Mouse (Mus musculus) forebrain, embryonic 15.5 days (tissue): ENCODE data around the gene Tram2. TPM values are rescaled to one million over a fixed set of nuclear protein-coding genes. Genes with fewer than 3 reads are reported as not detected.

Experiments used
- ATAC-seq: fragments of 200-750 bp; cut with Nextera tagmentation; replicated peaks from 2 replicates; pipeline ENCODE4 v1.8.0; 2017; ENCODE audit warnings: mild to moderate bottlenecking, moderate TSS enrichment, moderate library complexity
- H3K27ac ChIP-seq: fragments of 300-500 bp; sonication (generic); replicated peaks from 2 replicates; pipeline ENCODE4 v1.5.1; 2015; ENCODE audit warnings: mild to moderate bottlenecking, inconsistent platforms
- H3K27me3 ChIP-seq: fragments of 300-500 bp; sonication (generic); 2 replicates; pipeline ENCODE4 v1.6.1; 2015; ENCODE audit warnings: inconsistent platforms
- H3K36me3 ChIP-seq: fragments of 300-500 bp; sonication (generic); 2 replicates; pipeline ENCODE4 v1.6.1; 2015; ENCODE audit warnings: mild to moderate bottlenecking, inconsistent platforms
- H3K4me1 ChIP-seq: fragments of 300-500 bp; sonication (generic); 2 replicates; pipeline ENCODE4 v1.6.1; 2015; ENCODE audit warnings: inconsistent platforms
- H3K4me2 ChIP-seq: fragments of 300-500 bp; sonication (generic); replicated peaks from 2 replicates; pipeline ENCODE4 v1.6.1; 2015; ENCODE audit warnings: mild to moderate bottlenecking, inconsistent platforms
- H3K4me3 ChIP-seq: fragments of 300-500 bp; sonication (generic); 2 replicates; pipeline ENCODE4 v1.5.1; 2015; ENCODE audit warnings: mild to moderate bottlenecking, inconsistent platforms
- H3K9ac ChIP-seq: fragments of 300-500 bp; sonication (generic); replicated peaks from 2 replicates; pipeline ENCODE4 v1.6.1; 2015; ENCODE audit warnings: mild to moderate bottlenecking, inconsistent platforms
- H3K9me3 ChIP-seq: fragments of 300-500 bp; sonication (generic); 2 replicates; pipeline ENCODE4 v1.6.1; 2016; ENCODE audit warnings: inconsistent platforms
- WGBS: fragments of 180-500 bp; shearing (Covaris S2); methylation state at CpG from one replicate; pipeline ENCODE4 v1.1.7; 2015; ENCODE audit warnings: mixed read lengths; 5-methylcytosine and 5-hydroxymethylcytosine counted together
- polyA plus RNA-seq: library from polyadenylated mRNA; unstranded; fragments of >200 nt; fragmentation: Nextera tagmentation; extraction: Ambion mirVana; gene quantifications from 2 replicates; pipeline ENCODE4 v1.2.1, GENCODE M21; 2015

The Tram2 gene
- polyA plus RNA-seq, 1 experiment from 2014 or later: 1.8 TPM

- peaks cover 7% of the 10 kb centered on the region for H3K4me1 ChIP-seq
- H3K9me3 ChIP-seq: no peaks in the 10 kb centered on the region
- H3K27ac ChIP-seq: no peak overlapping the region
- no peaks in the 10 kb centered on the region for H3K36me3 ChIP-seq
- WGBS: 68% methylated on average over 14 of the region's 14 CpGs
- peak; percentile 77 for ATAC-seq
- no peak overlapping the region for H3K4me3 ChIP-seq
- no peaks in the 10 kb centered on the region for H3K27me3 ChIP-seq
- no peak overlapping the region for H3K4me2 ChIP-seq
- H3K9ac ChIP-seq: no peak overlapping the region
Measured at GRCm38 (mm10) chr1:21002246-21003142, 76.5 kb downstream of the Tram2 start.

- WGBS: 57% methylated on average over 13 of the region's 13 CpGs
- H3K27me3 ChIP-seq: no peaks in the 10 kb centered on the region
- no peaks in the 10 kb centered on the region for H3K36me3 ChIP-seq
- H3K4me2 ChIP-seq: no peak overlapping the region
- ATAC-seq: no peak
- H3K4me3 ChIP-seq: no peak overlapping the region
- H3K4me1 ChIP-seq: peaks cover 11% of the 10 kb centered on the region
- no peak overlapping the region for H3K27ac ChIP-seq
- no peaks in the 10 kb centered on the region for H3K9me3 ChIP-seq
- H3K9ac ChIP-seq: no peak overlapping the region
Measured at GRCm38 (mm10) chr1:20997881-20998389, 81.1 kb downstream of the Tram2 start.

DNA sequence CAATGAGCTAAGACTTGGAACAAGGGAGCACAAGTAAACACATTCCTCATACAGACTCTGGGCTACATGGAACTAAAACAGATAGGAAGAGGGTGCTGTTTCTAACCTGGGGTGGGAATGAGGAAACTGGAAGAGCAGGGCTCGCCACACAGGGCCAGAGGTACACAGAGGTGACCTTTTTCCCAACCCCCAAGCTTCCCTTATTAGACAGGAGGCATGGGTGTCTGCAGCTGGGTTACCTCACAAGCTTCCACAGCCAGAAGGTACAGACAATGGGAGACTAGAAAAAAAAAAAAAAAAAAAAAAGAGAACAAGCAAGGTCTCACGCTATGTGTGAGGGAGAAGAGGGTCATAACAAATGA, 81.7 kb downstream of the Tram2 start:
- Histone ChIP-seq H3K9ac (no peak overlapping the region), H3K9me3 (no peaks in the 10 kb centered on the region), H3K4me1 (0 out of 2 replicates have a peak, but pooled peaks cover 6% of the 10 kb centered on the region), H3K4me3 (no peak overlapping the region), H3K27me3 (no peaks in the 10 kb centered on the region), H3K4me2 (no peak overlapping the region), H3K27ac (no peak overlapping the region), H3K36me3 (no peaks in the 10 kb centered on the region)
- WGBS: 72% methylated on average over 2 of the region's 2 CpGs
- ATAC-seq: no peak

DNA sequence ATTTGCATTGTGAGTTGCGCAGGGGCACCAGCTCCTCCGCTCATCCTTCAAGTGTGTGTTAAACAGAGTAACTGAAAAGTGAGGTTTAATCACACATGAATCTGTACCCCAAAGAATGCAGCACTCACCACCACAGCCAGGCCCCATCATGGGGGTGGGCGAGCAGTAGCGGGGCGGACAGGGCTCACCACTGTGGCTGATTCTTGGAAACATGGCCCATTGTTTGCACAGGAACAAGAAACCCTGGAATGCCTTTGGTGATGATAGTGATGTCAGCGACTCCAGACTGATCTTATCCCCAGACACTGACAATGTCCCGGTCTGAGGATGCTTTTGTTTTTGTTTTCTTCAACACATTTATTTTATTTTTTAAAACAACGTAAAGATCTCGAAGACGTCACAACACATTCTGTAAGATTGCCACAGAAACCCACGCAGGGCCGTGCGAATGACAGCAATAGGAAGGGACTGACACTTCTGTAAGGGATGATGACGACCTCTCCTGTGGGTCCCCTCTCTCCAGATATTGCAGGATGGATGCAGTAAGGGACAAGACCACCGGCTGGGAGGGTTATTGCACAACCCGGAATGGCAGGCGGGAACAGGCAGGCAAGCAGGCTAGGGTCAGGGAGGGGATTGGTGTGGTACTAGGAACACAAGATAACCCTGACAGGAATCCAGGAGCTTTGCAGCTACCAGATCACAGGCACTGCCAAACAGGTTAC, 82.3 kb downstream of the Tram2 start:
- no peak overlapping the region for H3K27ac ChIP-seq
- H3K9me3 ChIP-seq: no peaks in the 10 kb centered on the region
- ATAC-seq: no peak
- 67% methylated on average over 17 of the region's 17 CpGs for WGBS
- H3K4me2 ChIP-seq: no peak overlapping the region
- H3K9ac ChIP-seq: no peak overlapping the region
- no peak overlapping the region for H3K4me3 ChIP-seq
- H3K36me3 ChIP-seq: no peaks in the 10 kb centered on the region
- H3K27me3 ChIP-seq: no peaks in the 10 kb centered on the region
- H3K4me1 ChIP-seq: 0 out of 2 replicates have a peak, but pooled peaks cover 6% of the 10 kb centered on the region

- Histone ChIP-seq H3K27ac (no peak overlapping the region), H3K36me3 (no peaks in the 10 kb centered on the region), H3K4me1 (0 out of 2 replicates have a peak, but pooled peaks cover 6% of the 10 kb centered on the region), H3K9ac (no peak overlapping the region), H3K4me2 (no peak overlapping the region), H3K4me3 (no peak overlapping the region), H3K27me3 (no peaks in the 10 kb centered on the region), H3K9me3 (no peaks in the 10 kb centered on the region)
- peak; percentile 78 for ATAC-seq
- 42% methylated on average over 7 of the region's 7 CpGs for WGBS
Measured at GRCm38 (mm10) chr1:20995331-20995986, 83.6 kb downstream of the Tram2 start.

- H3K36me3 ChIP-seq: no peaks in the 10 kb centered on the region
- H3K4me1 ChIP-seq: 0 out of 2 replicates have a peak, but pooled peaks cover 6% of the 10 kb centered on the region
- WGBS: 95% methylated on average over 5 of the region's 5 CpGs
Measured at GRCm38 (mm10) chr1:20994338-20994737, 84.7 kb downstream of the Tram2 start.

GRCm38 (mm10) chr1:20993690-20994089, 85.3 kb downstream of the Tram2 start:
- H3K4me3 ChIP-seq: no peak overlapping the region
- 76% methylated on average over 3 of the region's 3 CpGs for WGBS
- no peak overlapping the region for H3K9ac ChIP-seq
- H3K27ac ChIP-seq: no peak overlapping the region
- no peaks in the 10 kb centered on the region for H3K27me3 ChIP-seq
- no peaks in the 10 kb centered on the region for H3K9me3 ChIP-seq
- H3K4me1 ChIP-seq: 0 out of 2 replicates have a peak, but pooled peaks cover 6% of the 10 kb centered on the region
- no peak overlapping the region for H3K4me2 ChIP-seq
- ATAC-seq: no peak
- H3K36me3 ChIP-seq: no peaks in the 10 kb centered on the region

More at GRCm38 (mm10) chr1:20994338-20994737, 84.7 kb downstream of the Tram2 start:
- Histone ChIP-seq H3K27ac (no peak overlapping the region), H3K27me3 (no peaks in the 10 kb centered on the region), H3K4me3 (no peak overlapping the region), H3K4me2 (no peak overlapping the region), H3K9me3 (no peaks in the 10 kb centered on the region), H3K9ac (no peak overlapping the region)
- no peak for ATAC-seq

GRCm38 (mm10) chr1:20989461-20990083, 89.5 kb downstream of the Tram2 start:
- H3K36me3 ChIP-seq: no peaks in the 10 kb centered on the region
- H3K4me3 ChIP-seq: no peak overlapping the region
- no peak for ATAC-seq
- 93% methylated on average over 11 of the region's 11 CpGs for WGBS
- no peak overlapping the region for H3K9ac ChIP-seq
- H3K4me2 ChIP-seq: no peak overlapping the region
- no peaks in the 10 kb centered on the region for H3K4me1 ChIP-seq
- no peaks in the 10 kb centered on the region for H3K9me3 ChIP-seq
- no peak overlapping the region for H3K27ac ChIP-seq
- H3K27me3 ChIP-seq: no peaks in the 10 kb centered on the region

DNA sequence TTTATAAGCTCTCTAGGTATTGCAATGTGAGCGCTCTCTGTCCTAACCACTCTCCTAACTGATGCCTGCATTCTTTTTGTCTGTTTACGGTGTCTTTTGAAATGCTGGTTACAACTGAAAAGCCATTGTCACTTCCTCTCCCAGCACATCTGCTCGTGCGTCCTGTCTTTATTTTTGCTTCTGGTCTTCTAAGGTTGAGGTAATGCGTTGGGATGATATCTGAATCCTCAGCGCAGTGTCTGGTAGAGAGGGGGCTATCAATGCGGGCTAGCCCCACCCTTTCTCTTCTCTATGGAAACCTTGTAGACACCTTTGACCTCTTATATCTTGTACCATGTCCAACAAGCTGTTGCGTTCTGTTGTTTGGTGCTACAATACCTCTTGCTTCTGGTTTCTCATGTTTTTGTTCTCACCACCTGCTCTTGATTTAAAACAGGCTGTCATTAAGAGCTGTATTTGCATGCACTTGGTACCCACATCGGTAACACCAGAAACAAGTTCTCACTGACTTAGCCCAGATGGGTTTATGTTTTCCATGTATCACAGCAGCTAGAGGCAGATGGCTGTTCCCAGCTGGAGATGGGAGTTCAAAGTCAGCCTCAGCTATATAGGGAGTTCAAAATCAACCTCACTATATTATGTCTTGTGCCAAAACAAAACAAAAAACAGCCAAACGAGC, 92.5 kb downstream of the Tram2 start:
- H3K27ac ChIP-seq: no peak overlapping the region
- ATAC-seq: peak; percentile 45; the same call in 1 of the 2 replicates

GRCm38 (mm10) chr1:20984582-20984981, 94.4 kb downstream of the Tram2 start:
- no peak for ATAC-seq
- no peak overlapping the region for H3K4me2 ChIP-seq
- H3K36me3 ChIP-seq: no peaks in the 10 kb centered on the region
- no peak overlapping the region for H3K27ac ChIP-seq
- no peaks in the 10 kb centered on the region for H3K4me1 ChIP-seq
- no peaks in the 10 kb centered on the region for H3K9me3 ChIP-seq
- WGBS: 33% methylated on average over 4 of the region's 4 CpGs
- no peak overlapping the region for H3K4me3 ChIP-seq
- H3K9ac ChIP-seq: no peak overlapping the region
- H3K27me3 ChIP-seq: no peaks in the 10 kb centered on the region

More for the DNA sequence above, 92.5 kb downstream of the Tram2 start:
- Histone ChIP-seq H3K9me3 (no peaks in the 10 kb centered on the region), H3K27me3 (no peaks in the 10 kb centered on the region), H3K4me2 (no peak overlapping the region), H3K36me3 (no peaks in the 10 kb centered on the region), H3K9ac (no peak overlapping the region), H3K4me3 (no peak overlapping the region), H3K4me1 (no peaks in the 10 kb centered on the region)
- WGBS: 66% methylated on average over 10 of the region's 10 CpGs

- Histone ChIP-seq H3K4me3 (no peak overlapping the region), H3K36me3 (no peaks in the 10 kb centered on the region), H3K9ac (no peak overlapping the region), H3K27me3 (no peaks in the 10 kb centered on the region), H3K9me3 (no peaks in the 10 kb centered on the region), H3K4me1 (no peaks in the 10 kb centered on the region), H3K4me2 (no peak overlapping the region), H3K27ac (no peak overlapping the region)
- 75% methylated on average over 2 of the region's 2 CpGs for WGBS
- ATAC-seq: no peak
Measured at GRCm38 (mm10) chr1:20984103-20984502, 94.9 kb downstream of the Tram2 start.
